Mouse (Mus musculus) olfactory bulb, adult 2 months (tissue): ENCODE results near the gene Usp9x. TPM values are rescaled to one million over a fixed set of nuclear protein-coding genes. Genes with fewer than 3 reads are reported as not detected.

Experiments used
- H3K27ac ChIP-seq: fragments of 200-500 bp; 2 replicates; pipeline ENCODE4 v1.5.1; 2012; ENCODE audit warnings: low read depth, low read length; ENCODE audit not compliant: insufficient read depth
- H3K4me1 ChIP-seq: fragments of 200-500 bp; 2 replicates; pipeline ENCODE4 v1.6.1; 2012; ENCODE audit warnings: low read length; ENCODE audit not compliant: control insufficient read depth, insufficient read depth
- H3K4me3 ChIP-seq: fragments of 200-500 bp; 2 replicates; pipeline ENCODE4 v1.5.1; 2012; ENCODE audit warnings: mild to moderate bottlenecking, low read depth, low read length, moderate library complexity; ENCODE audit not compliant: insufficient read depth
- CTCF ChIP-seq: fragments of 200-500 bp; IDR thresholded peaks from 2 replicates; pipeline ENCODE4 v1.5.1; 2012; ENCODE audit warnings: low read depth, mild to moderate bottlenecking, low read length, moderate library complexity; ENCODE audit not compliant: insufficient read depth
- POLR2A ChIP-seq: fragments of 200-500 bp; IDR thresholded peaks from 2 replicates; pipeline ENCODE4 v1.6.1; 2012; ENCODE audit warnings: mild to moderate bottlenecking, low read depth, low read length, moderate library complexity; ENCODE audit not compliant: insufficient read depth
- WGBS: fragments of 180-500 bp; shearing (Covaris S2); methylation state at CpG from one replicate; pipeline ENCODE4 v1.1.7; 2018; 5-methylcytosine and 5-hydroxymethylcytosine counted together
- polyA plus RNA-seq: library from polyadenylated mRNA; stranded (reverse); fragments of >200 nt; gene quantifications from 2 replicates; pipeline ENCODE4 v1.2.4, GENCODE M21; 2012; ENCODE audit warnings: low replicate concordance; ENCODE audit not compliant: missing spikeins, insufficient read depth, insufficient read length

The Usp9x gene
- polyA plus RNA-seq, 1 experiment: 284 TPM

DNA sequence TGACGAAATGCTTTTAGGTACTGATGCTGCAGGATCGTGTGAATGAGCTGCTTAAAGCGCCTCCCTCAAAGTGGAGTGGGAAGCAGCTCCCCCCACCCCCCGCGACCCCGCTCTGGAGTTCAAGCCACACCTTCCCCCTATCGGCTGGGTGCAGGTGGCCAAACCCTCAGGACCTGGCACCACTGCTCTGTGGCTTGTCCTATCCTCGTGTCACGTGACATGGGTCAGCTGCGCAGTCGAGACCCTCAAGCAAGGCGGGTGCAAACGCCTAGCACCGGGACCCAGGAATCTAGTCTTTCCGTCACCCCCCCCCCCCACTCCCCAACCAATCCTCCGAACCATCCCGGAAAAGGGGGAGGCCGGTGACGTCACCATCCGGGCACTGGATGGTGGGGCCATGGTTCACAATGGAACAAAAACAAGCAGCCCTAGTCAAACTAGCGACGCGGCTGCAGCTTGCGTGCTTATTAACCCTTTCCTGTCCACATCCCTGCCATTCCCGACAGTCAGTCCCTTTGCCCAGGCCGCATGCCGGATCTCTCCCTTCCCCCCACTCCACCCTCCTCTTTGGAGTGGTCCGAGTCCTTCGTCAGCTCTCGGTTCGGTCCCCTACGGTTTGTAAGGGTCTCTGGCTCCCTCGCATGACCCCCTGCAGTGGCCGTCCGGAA is 591 bp upstream of the Usp9x start:
- Histone ChIP-seq H3K4me1 (no peaks in the 10 kb centered on the region), H3K4me3 (peak overlapping the region; percentile 84), H3K27ac (peak overlapping the region; percentile 97)
- WGBS: 13% methylated on average over 35 of the region's 35 CpGs
- TF ChIP-seq CTCF (no peak), POLR2A (no peak)

GRCm38 (mm10) chrX:13071776-13072460 is 620 bp downstream of the Usp9x start:
- H3K4me1 ChIP-seq: no peaks in the 10 kb centered on the region
- 16% methylated on average over 65 of the region's 67 CpGs for WGBS
- H3K27ac ChIP-seq: peak overlapping the region; percentile 95
- TF ChIP-seq POLR2A (no peak; the same call in 1 of the 2 replicates), CTCF (no peak)
- peak overlapping the region; percentile 80 for H3K4me3 ChIP-seq

GRCm38 (mm10) chrX:13072461-13072982 is 1.2 kb downstream of the Usp9x start:
- 13% methylated on average over 56 of the region's 73 CpGs for WGBS
- Histone ChIP-seq H3K27ac (peak overlapping the region; percentile 95), H3K4me3 (peak overlapping the region; percentile 80), H3K4me1 (no peaks in the 10 kb centered on the region)
- TF ChIP-seq POLR2A: no peak
- TF ChIP-seq CTCF: no peak

GRCm38 (mm10) chrX:13085621-13086020 is 14.3 kb downstream of the Usp9x start:
- H3K4me1 ChIP-seq: no peaks in the 10 kb centered on the region
- no peak overlapping the region for H3K4me3 ChIP-seq
- TF ChIP-seq CTCF: no peak
- TF ChIP-seq POLR2A: no peak
- H3K27ac ChIP-seq: no peak overlapping the region
- 84% methylated on average over 1 of the region's 1 CpGs for WGBS

GRCm38 (mm10) chrX:13096985-13097384 is 25.7 kb downstream of the Usp9x start:
- TF ChIP-seq CTCF (no peak), POLR2A (no peak)
- Histone ChIP-seq H3K4me3 (no peak overlapping the region), H3K27ac (no peak overlapping the region), H3K4me1 (no peaks in the 10 kb centered on the region)
- WGBS: 65% methylated on average over 1 of the region's 1 CpGs

- peaks cover 3% of the 10 kb centered on the region; the same call in 1 of the 2 replicates for H3K4me1 ChIP-seq
- H3K27ac ChIP-seq: no peak overlapping the region
- WGBS: 43% methylated on average over 7 of the region's 7 CpGs
- no peak for TF ChIP-seq POLR2A
- no peak for TF ChIP-seq CTCF
- H3K4me3 ChIP-seq: no peak overlapping the region
Measured at GRCm38 (mm10) chrX:13206514-13206913, 135.2 kb downstream of the Usp9x start.

- peak; percentile 77 for TF ChIP-seq CTCF
- TF ChIP-seq POLR2A: no peak
- peak overlapping the region; percentile 44 for H3K4me3 ChIP-seq
- H3K27ac ChIP-seq: peak overlapping the region; percentile 62; the same call in 1 of the 2 replicates
- WGBS: 29% methylated on average over 23 of the region's 23 CpGs
- H3K4me1 ChIP-seq: peaks cover 3% of the 10 kb centered on the region; the same call in 1 of the 2 replicates
Measured at GRCm38 (mm10) chrX:13207512-13208341, 136.4 kb downstream of the Usp9x start.

- 20% methylated on average over 6 of the region's 6 CpGs for WGBS
- peak overlapping the region; percentile 44 for H3K4me3 ChIP-seq
- H3K4me1 ChIP-seq: peaks cover 3% of the 10 kb centered on the region; the same call in 1 of the 2 replicates
- no peak for TF ChIP-seq POLR2A
- H3K27ac ChIP-seq: peak overlapping the region; percentile 62; the same call in 1 of the 2 replicates
Measured at GRCm38 (mm10) chrX:13208404-13208803, 137.1 kb downstream of the Usp9x start.
